7 mouse cellular contexts compared by ENCODE assay signal in the genomic region with DNA sequence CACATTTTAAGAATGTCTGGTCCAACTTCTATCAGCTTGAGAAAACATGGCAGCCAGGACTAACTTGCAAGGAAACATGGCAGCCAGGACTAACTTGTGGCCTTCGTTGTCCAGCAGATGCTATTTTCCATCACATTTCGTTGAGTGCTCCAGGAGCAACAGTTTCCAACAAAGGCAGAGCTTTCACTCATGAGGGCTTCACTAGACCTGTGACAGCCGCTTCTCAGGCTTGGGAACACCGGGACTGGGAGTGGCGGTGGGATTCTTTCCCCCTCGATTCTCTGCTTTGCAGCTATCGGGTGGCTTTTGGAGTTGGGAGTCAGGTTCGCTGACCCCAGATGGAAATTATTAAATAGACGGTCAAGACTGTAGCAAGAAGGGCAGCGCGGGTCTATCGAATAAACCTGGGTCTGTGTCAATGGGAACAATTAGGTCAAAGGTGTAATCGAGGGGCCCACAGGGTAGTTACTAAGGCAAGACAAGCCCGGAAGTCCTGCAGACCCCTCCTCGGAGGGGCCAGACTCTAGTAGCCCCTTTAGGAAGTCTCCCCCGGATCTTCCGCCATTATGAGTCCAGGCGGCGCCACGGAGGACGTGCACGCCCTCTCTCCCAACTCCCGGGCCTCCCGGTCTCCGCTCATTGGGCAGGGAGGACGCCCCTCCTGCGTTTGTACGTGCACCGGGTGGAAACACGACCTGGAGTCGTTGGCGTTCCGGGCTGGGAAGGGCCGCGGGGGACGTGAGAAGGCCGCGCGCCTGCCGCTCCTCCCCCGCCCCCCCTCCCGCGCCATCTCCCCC. TPM values are rescaled to one million over a fixed set of nuclear protein-coding genes. Genes with fewer than 3 reads are reported as not detected.
DNase-seq lines count a peak whose midpoint lies in the region; ATAC-seq lines count a peak whose summit lies in the region.

TSS of gene Mettl9 (plus strand) at position 590 of the 797 bp plus-strand sequence.

- H3K4me2 ChIP-seq in intestine, embryonic 16.5 days (ENCODE audit: low read depth, low read length), result peak within 1 kb of the TSS; percentile 73
- peak within 1 kb of the TSS; percentile 68 for H3K4me2 ChIP-seq in midbrain, embryonic 11.5 days

- H3K9ac ChIP-seq in intestine, embryonic 16.5 days (ENCODE audit: low read depth, low read length), result peak within 1 kb of the TSS; percentile 100
- H3K9ac ChIP-seq in midbrain, embryonic 11.5 days (ENCODE audit: low read length), result peak within 1 kb of the TSS; percentile 99

- peak; percentile 96 for ATAC-seq in intestine, embryonic 16.5 days
- peak; percentile 96 for ATAC-seq in midbrain, embryonic 11.5 days (ENCODE audit: low FRiP score)

- H3K4me3 ChIP-seq in intestine, embryonic 16.5 days (ENCODE audit: low read length), result peak within 1 kb of the TSS; percentile 93
- H3K4me3 ChIP-seq in midbrain, embryonic 11.5 days (ENCODE audit: low read depth, low read length), result peak within 1 kb of the TSS; percentile 88

- 2% methylated on average over 40 of the region's 43 CpGs for WGBS in intestine, embryonic 16.5 days
- WGBS in midbrain, embryonic 11.5 days, result 4% methylated on average over 33 of the region's 43 CpGs

- peak; percentile 98 for DNase-seq in adrenal gland, adult 2 months
- DNase-seq in embryo, embryonic 11.5 days (ENCODE audit: low read depth, low spot score), result peak; percentile 96
- DNase-seq in gastrocnemius, postnatal 4 days (ENCODE audit: low spot score in 2 of 2), result peak; percentile 92 to 93
- peak; percentile 90 to 91 for DNase-seq in left cerebral cortex, postnatal 36 days (ENCODE audit: low spot score in 2 of 2)
- peak; percentile 100 for DNase-seq in midbrain, embryonic 11.5 days (ENCODE audit: low spot score, missing footprints)
- DNase-seq in skeletal muscle tissue, adult 2 months (ENCODE audit: low read depth, low spot score), result peak; percentile 94

- H3K9me3 ChIP-seq in intestine, embryonic 16.5 days (ENCODE audit: control insufficient read depth, low read length), result no peaks in the 10 kb centered on the region
- no peaks in the 10 kb centered on the region for H3K9me3 ChIP-seq in midbrain, embryonic 11.5 days (ENCODE audit: control insufficient read depth, low read length)

- H3K27ac ChIP-seq in intestine, embryonic 16.5 days (ENCODE audit: low read length), result peak within 1 kb of the TSS; percentile 97
- peak within 1 kb of the TSS; percentile 96 for H3K27ac ChIP-seq in midbrain, embryonic 11.5 days (ENCODE audit: low read depth, low read length)

- intact Hi-C loops in left cerebral cortex, postnatal 36 days (cut with DNase I), result loop anchor here (10.0 kb wide), 1 partner anchor 199 kb away; no protein-coding TSS in a partner anchor

- H3K27me3 ChIP-seq in intestine, embryonic 16.5 days (replicated peaks; ENCODE audit: control insufficient read depth, insufficient read depth, low read length), result no peaks in the 10 kb centered on the region
- no peaks in the 10 kb centered on the region for H3K27me3 ChIP-seq in midbrain, embryonic 11.5 days (ENCODE audit: control insufficient read depth, insufficient read depth, low read length)

- peaks cover 17% of the 10 kb centered on the region; the same call in 1 of the 2 replicates for H3K4me1 ChIP-seq in intestine, embryonic 16.5 days (ENCODE audit: control insufficient read depth, insufficient read depth, low read length)
- peaks cover 13% of the 10 kb centered on the region for H3K4me1 ChIP-seq in midbrain, embryonic 11.5 days (ENCODE audit: control insufficient read depth, insufficient read depth, low read length)

- H3K36me3 ChIP-seq in intestine, embryonic 16.5 days (ENCODE audit: control insufficient read depth, insufficient read depth, low read length), result no peaks in the 10 kb centered on the region
- H3K36me3 ChIP-seq in midbrain, embryonic 11.5 days (ENCODE audit: control insufficient read depth, insufficient read depth, low read length), result no peaks in the 10 kb centered on the region

RNA-seq across cellular contexts. Expression of gene Mettl9, which starts in this region (rescaled TPM):
- 100 to 1,000 TPM in 1 of 2 experiments, 10 to 100 TPM in 1; 83.6 to 118 TPM for total RNA-seq in adrenal gland, adult 2 months (2021)
- polyA plus RNA-seq in adrenal gland, adult 2 months (2012; rRNA removed), result 40.2 and 44.5 TPM in 2 replicates
- total RNA-seq in gastrocnemius, postnatal 4 days (2021), result 10 to 100 TPM; 75.2 to 77.8 TPM
- polyA plus RNA-seq in intestine, embryonic 16.5 days (2015; fragmentation: Nextera tagmentation; extraction: Ambion mirVana), result 121 and 123 TPM in 2 replicates
- total RNA-seq in left cerebral cortex, postnatal 36 days (2021), result 10 to 100 TPM; 84.2 to 91.5 TPM
- 284 and 290 TPM in 2 replicates for polyA plus RNA-seq in midbrain, embryonic 11.5 days (2014; fragmentation: Nextera tagmentation; extraction: Ambion mirVana)

Comparison
In these comparisons a context has a peak if more than half of its experiments do, and no peak if none do; other contexts are left out.
1. Peak in every context shown above with its lines: DNase-seq, ATAC-seq, H3K4me3 ChIP-seq and H3K27ac ChIP-seq.